Mouse (Mus musculus): ENCODE data around the gene Farsa. TPM values are rescaled to one million over a fixed set of nuclear protein-coding genes. Genes with fewer than 3 reads are reported as not detected.

Gene Farsa
- polyA plus RNA-seq, 1 experiment from 2014 or later = 24.5 TPM

Other genes with a start within 250 kb of the Farsa start
- 13.1 to 24.0 TPM (median 23.6 TPM) in 3 replicates for gene Ier2, start 194.1 kb upstream of the Farsa start, polyA plus RNA-seq (2018)
- gene Trmt1, start 170.7 kb upstream of the Farsa start, polyA plus RNA-seq (2018) = 24.6 to 51.1 TPM (median 43.5 TPM) in 3 replicates
- 42.2 to 61.4 TPM (median 49.6 TPM) in 3 replicates for gene Nacc1, start 169.1 kb upstream of the Farsa start, polyA plus RNA-seq (2018)
- gene Lyl1, start 155.5 kb upstream of the Farsa start, polyA plus RNA-seq (2018) = 38.2 to 65.7 TPM (median 48.7 TPM) in 3 replicates
- not detected in 3 replicates for gene G430095P16Rik, start 134.0 kb upstream of the Farsa start, polyA plus RNA-seq (2018)
- 3.6 to 6.9 TPM (median 4.3 TPM) in 3 replicates for gene Nfix, start 56.6 kb upstream of the Farsa start, polyA plus RNA-seq (2018)
- 1.2 to 3.3 TPM (median 2.9 TPM) in 3 replicates for gene Dand5, start 34.2 kb upstream of the Farsa start, polyA plus RNA-seq (2018)
- 5.8 to 13.9 TPM (median 8.6 TPM) in 3 replicates for gene Gadd45gip1, start 25.5 kb upstream of the Farsa start, polyA plus RNA-seq (2018)
- 49.2 to 87.2 TPM (median 79.3 TPM) in 3 replicates for gene Rad23a, start 16.3 kb upstream of the Farsa start, polyA plus RNA-seq (2018)
- gene Calr, start 10.1 kb upstream of the Farsa start, polyA plus RNA-seq (2018) = 836 to 3,382 TPM (median 1,154 TPM) in 3 replicates
- gene Syce2, start 15.1 kb downstream of the Farsa start, polyA plus RNA-seq (2018) = 7.0 to 30.9 TPM (median 18.1 TPM) in 3 replicates
- gene Gcdh, start 36.9 kb downstream of the Farsa start, polyA plus RNA-seq (2018) = 11.1 to 13.7 TPM (median 12.0 TPM) in 3 replicates
- gene Klf1, start 44.9 kb downstream of the Farsa start, polyA plus RNA-seq (2018) = 0.09 TPM in 1 of 3 replicates, not detected in the others
- gene Dnase2a, start 51.6 kb downstream of the Farsa start, polyA plus RNA-seq (2018) = 160 to 211 TPM (median 178 TPM) in 3 replicates
- gene Mast1, start 80.4 kb downstream of the Farsa start, polyA plus RNA-seq (2018) = 0.04 to 0.06 TPM in 2 of 3 replicates, not detected in the other
- not detected in 3 replicates for gene Rtbdn, start 90.0 kb downstream of the Farsa start, polyA plus RNA-seq (2018)
- gene Gm49661, start 112.4 kb downstream of the Farsa start, polyA plus RNA-seq (2018) = not detected in 3 replicates
- gene Prdx2, start 112.6 kb downstream of the Farsa start, polyA plus RNA-seq (2018) = 77.7 to 148 TPM (median 146 TPM) in 3 replicates
- 15.9 to 39.3 TPM (median 26.2 TPM) in 3 replicates for gene Rnaseh2a, start 112.8 kb downstream of the Farsa start, polyA plus RNA-seq (2018)
- 26.1 to 86.4 TPM (median 61.3 TPM) in 3 replicates for gene Junb, start 121.7 kb downstream of the Farsa start, polyA plus RNA-seq (2018)
- gene Hook2, start 133.6 kb downstream of the Farsa start, polyA plus RNA-seq (2018) = 4.9 to 10.9 TPM (median 6.1 TPM) in 3 replicates
- gene Best2, start 157.5 kb downstream of the Farsa start, polyA plus RNA-seq (2018) = not detected in 3 replicates
- gene Asna1, start 168.3 kb downstream of the Farsa start, polyA plus RNA-seq (2018) = 120 to 138 TPM (median 122 TPM) in 3 replicates
- 143 to 170 TPM (median 168 TPM) in 3 replicates for gene Trir, start 169.8 kb downstream of the Farsa start, polyA plus RNA-seq (2018)
- gene Tnpo2, start 179.9 kb downstream of the Farsa start, polyA plus RNA-seq (2018) = 14.1 to 30.6 TPM (median 26.6 TPM) in 3 replicates
- gene Fbxw9, start 203.1 kb downstream of the Farsa start, polyA plus RNA-seq (2018) = 4.8 to 12.5 TPM (median 8.4 TPM) in 3 replicates
- not detected in 3 replicates for gene Gm5741, start 211.0 kb downstream of the Farsa start, polyA plus RNA-seq (2018)
- 28.6 to 47.4 TPM (median 37.1 TPM) in 3 replicates for gene Dhps, start 214.8 kb downstream of the Farsa start, polyA plus RNA-seq (2018)
- 66.3 to 79.6 TPM (median 68.7 TPM) in 3 replicates for gene Wdr83os, start 223.8 kb downstream of the Farsa start, polyA plus RNA-seq (2018)
- gene Wdr83, start 224.3 kb downstream of the Farsa start, polyA plus RNA-seq (2018) = 13.5 to 19.5 TPM (median 15.7 TPM) in 3 replicates
- 375 to 585 TPM (median 491 TPM) in 3 replicates for gene Man2b1, start 226.3 kb downstream of the Farsa start, polyA plus RNA-seq (2018)